Mouse (Mus musculus) embryonic fibroblast, embryonic 13.5 days (primary cell): ENCODE data around the gene March6. TPM values are rescaled to one million over a fixed set of nuclear protein-coding genes. Genes with fewer than 3 reads are reported as not detected.

ENCODE experiments used
- H3K27ac ChIP-seq: 2 replicates; pipeline ENCODE4 v1.5.1; 2012; ENCODE audit warnings: low read length, control low read depth, inconsistent platforms; ENCODE audit not compliant: insufficient read depth
- H3K4me1 ChIP-seq: 2 replicates; pipeline ENCODE4 v1.6.1; 2011; ENCODE audit warnings: low read length; ENCODE audit not compliant: control insufficient read depth, insufficient read depth
- H3K4me3 ChIP-seq: 2 replicates; pipeline ENCODE4 v1.5.1; 2011; ENCODE audit warnings: mild to moderate bottlenecking, control low read depth, low read length; ENCODE audit not compliant: insufficient read depth
- CTCF ChIP-seq: IDR thresholded peaks from 2 replicates; pipeline ENCODE4 v1.5.1; 2011; ENCODE audit warnings: mild to moderate bottlenecking, control low read depth, low read length, moderate library complexity, borderline replicate concordance; ENCODE audit not compliant: insufficient read depth
- POLR2A ChIP-seq: IDR thresholded peaks from 2 replicates; pipeline ENCODE4 v1.6.1; 2011; ENCODE audit warnings: low read depth, mild to moderate bottlenecking, control low read depth, low read length, moderate library complexity
- polyA plus RNA-seq: library from polyadenylated mRNA; stranded (reverse); fragments of >200 nt; gene quantifications from 2 replicates; pipeline ENCODE4 v1.2.4, GENCODE M21; 2011; ENCODE audit warnings: low read depth; ENCODE audit not compliant: missing spikeins, insufficient read length

March6 gene
- polyA plus RNA-seq, 1 experiment, result 42.7 TPM

DNA sequence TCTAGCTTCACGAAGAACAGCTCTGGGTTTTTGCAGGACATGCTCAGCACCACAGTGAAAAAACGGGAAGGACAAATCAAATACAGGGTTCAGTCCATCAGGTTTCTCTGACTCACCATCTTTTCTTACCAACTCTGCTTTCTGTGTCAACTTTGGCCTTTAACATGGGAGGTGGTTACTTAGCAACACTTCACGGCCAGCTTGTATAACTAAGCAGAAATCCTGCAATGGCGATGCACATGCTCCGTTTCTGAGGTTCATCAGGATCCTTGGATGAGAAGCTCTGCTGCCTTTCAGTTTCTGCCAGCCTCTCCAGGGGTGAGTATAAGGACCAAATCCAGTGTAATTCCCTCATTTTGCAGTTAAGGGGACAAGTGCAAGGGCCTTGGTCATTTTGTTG is 34.3 kb upstream of the March6 start, which contains the start of gene Cmbl:
Cmbl (plus strand) TSS at position 206 of the 400 bp plus-strand sequence.
- Histone ChIP-seq H3K4me3 (no peak within 1 kb of the TSS), H3K4me1 (no peaks in the 10 kb centered on the region; the same call in 1 of the 2 replicates), H3K27ac (no peak within 1 kb of the TSS)
- TF ChIP-seq CTCF (no peak), POLR2A (no peak)

DNA sequence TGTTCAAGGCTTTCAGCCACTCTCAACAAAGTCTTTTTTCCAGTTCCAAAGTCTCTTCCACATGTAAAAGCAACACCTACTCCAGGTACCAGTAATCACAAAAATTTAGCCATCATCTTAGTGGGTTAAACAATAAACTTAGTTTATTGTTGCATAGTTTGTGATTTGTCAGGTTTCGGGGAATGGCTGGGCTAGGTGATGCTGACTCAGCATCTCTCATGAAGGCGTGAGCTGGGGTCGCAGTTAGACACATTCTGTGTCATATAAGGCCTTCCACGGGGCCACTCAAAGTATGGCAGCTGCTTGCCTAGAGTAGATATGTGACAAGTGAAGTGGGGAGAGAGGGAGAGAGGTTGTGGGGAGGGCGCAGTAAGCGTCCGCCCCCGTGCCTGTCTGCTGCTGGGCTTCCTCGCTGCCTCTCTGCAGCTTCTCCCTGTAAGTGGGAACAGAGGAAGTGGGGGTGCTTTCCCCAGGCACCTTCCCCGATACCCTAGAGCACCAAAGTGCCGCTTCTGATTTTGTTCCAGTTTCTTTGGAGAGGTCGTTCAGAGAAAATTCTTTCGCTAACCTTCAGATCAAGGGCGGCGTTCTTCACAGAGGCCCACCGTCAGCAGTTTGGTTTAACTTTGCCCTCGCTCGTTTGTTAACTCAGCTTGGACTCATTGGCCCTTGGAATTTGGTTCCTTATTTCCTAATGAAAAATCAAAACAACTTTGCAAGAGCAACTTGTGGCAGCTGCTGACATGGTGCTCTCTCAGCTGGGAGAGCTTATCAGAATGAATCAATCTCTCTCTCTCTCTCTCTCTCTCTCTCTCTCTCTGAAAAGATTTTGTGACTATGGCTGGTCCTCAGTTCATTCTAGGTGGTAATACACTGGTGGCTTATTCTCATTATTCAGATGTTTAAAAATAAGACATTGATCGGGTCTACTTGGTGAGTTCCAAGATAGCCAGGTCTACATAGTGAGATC is 33.0 kb upstream of the March6 start:
- TF ChIP-seq POLR2A (no peak), CTCF (no peak)
- Histone ChIP-seq H3K27ac (no peak overlapping the region), H3K4me3 (no peak overlapping the region), H3K4me1 (no peaks in the 10 kb centered on the region; the same call in 1 of the 2 replicates)

DNA sequence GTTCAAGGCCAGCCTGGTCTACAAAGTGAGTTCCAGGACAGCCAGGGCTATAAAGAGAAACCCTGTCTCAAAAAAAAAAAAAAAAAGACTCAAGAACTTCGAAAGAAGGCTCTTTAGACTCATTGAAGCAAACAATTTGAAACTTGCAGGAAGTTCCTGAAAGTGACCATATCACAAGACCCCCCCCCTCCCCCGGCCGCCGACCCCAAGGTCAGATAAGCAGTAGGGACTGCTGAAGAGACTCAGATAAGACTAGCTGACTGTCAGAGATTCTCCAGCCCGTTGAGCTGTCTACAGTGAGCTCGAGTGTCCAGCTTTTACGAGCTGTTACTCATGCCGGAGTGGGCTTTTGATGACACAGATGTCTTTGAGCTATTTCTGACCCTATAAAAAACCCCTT is 32.0 kb upstream of the March6 start:
- Histone ChIP-seq H3K4me1 (no peaks in the 10 kb centered on the region), H3K27ac (no peak overlapping the region), H3K4me3 (no peak overlapping the region)
- TF ChIP-seq POLR2A, result no peak
- no peak for TF ChIP-seq CTCF

DNA sequence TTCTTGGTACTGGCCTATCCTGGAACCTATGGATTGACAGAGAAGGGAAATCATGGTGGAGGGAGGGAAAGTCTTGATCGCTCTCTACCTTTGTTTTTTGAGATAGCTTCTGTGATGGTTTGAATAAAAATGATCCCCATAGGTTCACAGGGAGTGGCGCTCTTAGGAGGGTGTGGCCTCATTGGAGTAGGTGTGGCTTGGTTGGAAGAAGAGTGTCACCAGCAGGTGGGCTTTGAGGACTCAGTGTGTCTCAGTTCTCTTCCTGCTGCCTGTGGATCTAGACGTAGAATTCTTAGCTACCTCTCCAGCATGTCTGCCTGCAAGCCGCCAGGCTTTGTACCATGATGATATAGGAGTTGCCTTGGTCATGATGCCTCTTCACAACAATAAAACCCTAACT is 31.1 kb upstream of the March6 start:
- Histone ChIP-seq H3K4me3 (no peak overlapping the region), H3K4me1 (no peaks in the 10 kb centered on the region), H3K27ac (no peak overlapping the region)
- no peak for TF ChIP-seq CTCF
- TF ChIP-seq POLR2A, result no peak

DNA sequence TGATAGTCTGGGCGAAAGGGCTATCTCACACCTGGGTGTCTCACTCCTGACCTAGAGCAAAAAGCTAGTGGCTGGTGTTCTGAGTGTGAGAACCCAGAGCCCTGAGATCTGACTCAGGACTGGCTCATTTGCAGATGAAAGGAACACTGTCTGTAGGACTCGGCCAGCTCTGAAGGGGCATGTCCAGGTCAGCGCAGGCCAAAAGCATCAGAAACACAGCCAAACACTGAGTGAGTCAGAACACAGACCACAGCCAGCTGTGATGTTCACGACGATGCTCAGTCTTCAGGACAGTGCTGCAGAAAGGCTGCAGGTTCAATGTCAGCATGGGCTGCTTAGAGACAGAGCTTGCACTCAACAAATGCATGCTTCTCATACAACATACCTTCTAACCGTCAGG is 30.5 kb upstream of the March6 start:
- TF ChIP-seq POLR2A (no peak), CTCF (no peak)
- H3K4me3 ChIP-seq, result no peak overlapping the region
- H3K27ac ChIP-seq, result no peak overlapping the region
- no peaks in the 10 kb centered on the region for H3K4me1 ChIP-seq

DNA sequence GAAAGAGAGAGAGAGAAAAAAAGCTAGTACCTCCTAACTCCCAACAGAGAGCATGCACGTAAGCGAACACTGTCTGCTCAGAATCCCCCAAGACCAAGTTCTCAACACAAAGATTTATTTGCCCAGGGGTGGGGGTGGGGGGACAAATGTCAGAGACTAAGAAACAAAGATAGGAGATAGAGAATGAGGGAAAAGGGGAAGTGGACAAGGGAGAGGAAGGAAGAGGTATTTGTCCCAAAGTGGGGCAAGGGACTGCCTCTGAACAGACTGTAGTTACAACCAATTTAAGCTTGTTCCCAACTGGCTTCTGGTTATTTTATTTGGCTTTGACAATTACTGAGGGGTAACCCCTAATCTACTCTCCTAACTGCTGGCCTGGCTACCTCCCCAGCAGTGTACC is 24.0 kb upstream of the March6 start:
- H3K4me1 ChIP-seq, result no peaks in the 10 kb centered on the region
- no peak overlapping the region for H3K27ac ChIP-seq
- TF ChIP-seq CTCF, result no peak
- TF ChIP-seq POLR2A, result no peak
- no peak overlapping the region for H3K4me3 ChIP-seq

DNA sequence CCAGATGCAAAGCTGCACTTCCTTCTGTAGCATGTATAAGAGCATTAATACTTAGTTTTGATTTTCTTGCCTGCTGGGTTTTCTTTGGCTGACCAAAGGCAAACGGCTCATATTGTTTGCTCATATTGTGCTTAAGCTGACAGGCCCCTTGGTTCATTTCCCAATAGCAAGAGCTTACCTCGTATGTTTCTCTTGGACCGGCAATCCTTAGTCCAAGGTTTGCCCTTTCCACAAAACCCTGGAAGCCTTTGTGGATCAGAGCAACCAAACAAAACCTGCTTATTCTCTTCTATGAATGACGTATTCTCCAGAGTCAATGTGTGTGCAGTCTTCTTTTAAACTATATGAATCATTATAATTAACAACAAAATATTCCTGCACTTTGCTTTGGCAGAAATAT is 19.5 kb upstream of the March6 start:
- Histone ChIP-seq H3K4me1 (peaks cover 2% of the 10 kb centered on the region; the same call in 1 of the 2 replicates), H3K4me3 (no peak overlapping the region), H3K27ac (no peak overlapping the region)
- TF ChIP-seq POLR2A (no peak), CTCF (no peak)

DNA sequence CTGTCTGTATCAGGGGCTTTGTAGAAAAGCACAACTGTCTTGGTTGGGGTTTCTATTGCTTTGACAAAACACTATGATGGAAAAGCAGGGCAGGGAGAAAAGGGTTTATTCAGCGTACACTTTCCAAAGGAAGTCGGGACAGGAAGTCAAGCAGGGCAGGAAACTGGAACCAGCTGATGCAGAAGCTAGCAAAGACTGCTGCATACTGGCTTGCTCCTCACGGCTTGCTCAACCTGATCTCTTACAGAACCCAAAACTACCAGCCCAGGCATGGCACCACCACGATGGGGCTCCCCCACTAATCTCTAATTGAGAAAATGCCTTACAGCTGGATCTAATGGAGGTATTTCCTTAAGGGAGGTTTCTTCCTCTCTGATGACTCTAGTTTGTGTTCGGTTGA is 16.6 kb upstream of the March6 start:
- TF ChIP-seq CTCF (no peak), POLR2A (no peak)
- no peak overlapping the region for H3K27ac ChIP-seq
- peaks cover 2% of the 10 kb centered on the region; the same call in 1 of the 2 replicates for H3K4me1 ChIP-seq
- no peak overlapping the region for H3K4me3 ChIP-seq

DNA sequence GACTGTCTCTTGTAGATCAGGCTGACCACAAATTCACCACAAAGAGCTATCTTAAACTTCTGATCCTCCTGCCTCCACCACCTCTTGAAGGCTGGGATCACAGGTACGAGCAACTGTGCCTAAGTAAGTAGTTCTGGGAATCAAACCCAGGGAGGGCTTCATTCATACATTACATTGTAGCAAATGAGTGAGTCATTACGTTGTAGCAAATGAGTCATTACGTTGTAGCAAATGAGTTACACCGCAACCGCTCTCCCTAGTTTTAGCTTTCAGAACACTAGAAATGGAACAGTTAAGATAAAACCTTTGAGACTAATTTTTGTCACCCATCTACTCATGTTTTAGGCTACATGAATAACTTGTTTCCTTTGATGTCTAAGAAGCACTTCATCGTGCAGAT is 15.4 kb upstream of the March6 start:
- Histone ChIP-seq H3K4me1 (peaks cover 4% of the 10 kb centered on the region; the same call in 1 of the 2 replicates), H3K4me3 (no peak overlapping the region), H3K27ac (no peak overlapping the region)
- TF ChIP-seq CTCF (no peak), POLR2A (no peak)

DNA sequence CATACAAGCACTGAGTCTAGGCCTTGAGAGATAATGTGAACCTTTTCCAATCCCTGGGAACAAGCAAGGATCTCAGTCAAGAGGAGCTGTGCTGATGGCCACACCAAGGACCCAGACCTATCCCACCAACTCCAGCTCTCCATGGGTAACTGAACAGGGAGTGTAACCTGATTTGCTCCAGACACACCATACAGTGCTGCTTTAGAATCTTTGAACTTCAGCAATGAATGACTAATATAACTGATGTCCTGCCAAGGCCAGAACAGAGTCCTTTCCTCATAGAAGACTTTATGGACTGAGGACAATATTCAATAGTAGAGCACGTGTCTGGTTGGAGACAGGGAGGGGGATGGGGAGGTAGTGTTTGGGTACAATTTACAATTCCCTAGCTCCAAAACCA is 14.2 kb upstream of the March6 start:
- TF ChIP-seq CTCF (no peak), POLR2A (no peak)
- Histone ChIP-seq H3K4me1 (peaks cover 4% of the 10 kb centered on the region; the same call in 1 of the 2 replicates), H3K27ac (no peak overlapping the region), H3K4me3 (no peak overlapping the region)
